Mouse (Mus musculus): Measurements from ENCODE around the gene Fdxr. TPM values are rescaled to one million over a fixed set of nuclear protein-coding genes. Genes with fewer than 3 reads are reported as not detected.

Fdxr gene
- polyA plus RNA-seq, 1 experiment from 2014 or later = 17.8 TPM

GRCm38 (mm10) chr11:115247945-115248344, 28.9 kb downstream of the Fdxr start:
- Histone ChIP-seq H3K4me3 (no peak overlapping the region), H3K27ac (no peak overlapping the region), H3K9me3 (replicated peaks) (no peaks in the 10 kb centered on the region), H3K4me1 (peaks cover 40% of the 10 kb centered on the region), H3K27me3 (replicated peaks) (peaks cover 68% of the 10 kb centered on the region), H3K4me2 (no peak overlapping the region), H3K36me3 (peaks cover 22% of the 10 kb centered on the region), H3K9ac (no peak overlapping the region)
- ATAC-seq = no peak
- 48% methylated on average over 6 of the region's 6 CpGs for WGBS (ENCODE audit: insufficient replicate concordance)

DNA sequence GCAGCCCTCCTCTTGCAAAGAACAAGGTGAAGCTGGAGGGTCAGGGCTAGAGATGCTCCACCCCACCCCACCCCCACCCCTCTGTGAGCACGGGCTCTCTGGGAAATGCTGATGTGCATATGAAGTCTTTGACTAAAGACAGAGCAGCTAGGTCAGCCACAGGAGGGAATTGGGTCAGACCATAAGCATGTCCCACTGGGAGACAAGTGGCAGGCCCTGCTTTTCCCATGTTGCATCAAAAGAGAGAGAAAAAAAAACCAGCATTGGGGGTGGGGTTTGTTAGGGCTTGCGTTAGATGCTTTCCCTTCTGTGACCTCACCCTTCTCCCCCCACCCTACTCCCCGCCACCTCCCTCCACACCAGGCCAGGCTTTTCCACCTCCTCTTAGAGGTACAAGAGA, 29.6 kb downstream of the Fdxr start:
- no peak overlapping the region for H3K27ac ChIP-seq
- no peak for ATAC-seq
- H3K9ac ChIP-seq = no peak overlapping the region
- no peaks in the 10 kb centered on the region for H3K9me3 ChIP-seq (replicated peaks)
- H3K4me1 ChIP-seq = peaks cover 40% of the 10 kb centered on the region
- peaks cover 61% of the 10 kb centered on the region for H3K27me3 ChIP-seq (replicated peaks)
- peaks cover 22% of the 10 kb centered on the region for H3K36me3 ChIP-seq
- H3K4me3 ChIP-seq = no peak overlapping the region
- WGBS (ENCODE audit: insufficient replicate concordance) = 25% methylated on average over 3 of the region's 3 CpGs
- no peak overlapping the region for H3K4me2 ChIP-seq

GRCm38 (mm10) chr11:115246386-115246785, 30.5 kb downstream of the Fdxr start:
- Histone ChIP-seq H3K4me2 (no peak overlapping the region), H3K27ac (no peak overlapping the region), H3K4me3 (no peak overlapping the region), H3K27me3 (replicated peaks) (peaks cover 53% of the 10 kb centered on the region), H3K36me3 (peaks cover 22% of the 10 kb centered on the region), H3K9ac (no peak overlapping the region), H3K4me1 (peaks cover 40% of the 10 kb centered on the region), H3K9me3 (replicated peaks) (no peaks in the 10 kb centered on the region)
- no peak for ATAC-seq
- WGBS (ENCODE audit: insufficient replicate concordance) = 80% methylated on average over 8 of the region's 8 CpGs

GRCm38 (mm10) chr11:115244840-115245239, 32.0 kb downstream of the Fdxr start:
- H3K4me1 ChIP-seq = peaks cover 32% of the 10 kb centered on the region
- H3K9ac ChIP-seq = no peak overlapping the region
- no peaks in the 10 kb centered on the region for H3K9me3 ChIP-seq (replicated peaks)
- WGBS (ENCODE audit: insufficient replicate concordance) = 71% methylated on average over 8 of the region's 8 CpGs
- no peak overlapping the region for H3K4me3 ChIP-seq
- peaks cover 37% of the 10 kb centered on the region for H3K27me3 ChIP-seq (replicated peaks)
- peak overlapping the region; percentile 52 for H3K27ac ChIP-seq
- H3K36me3 ChIP-seq = peaks cover 22% of the 10 kb centered on the region
- H3K4me2 ChIP-seq = no peak overlapping the region
- peak; percentile 67 for ATAC-seq

DNA sequence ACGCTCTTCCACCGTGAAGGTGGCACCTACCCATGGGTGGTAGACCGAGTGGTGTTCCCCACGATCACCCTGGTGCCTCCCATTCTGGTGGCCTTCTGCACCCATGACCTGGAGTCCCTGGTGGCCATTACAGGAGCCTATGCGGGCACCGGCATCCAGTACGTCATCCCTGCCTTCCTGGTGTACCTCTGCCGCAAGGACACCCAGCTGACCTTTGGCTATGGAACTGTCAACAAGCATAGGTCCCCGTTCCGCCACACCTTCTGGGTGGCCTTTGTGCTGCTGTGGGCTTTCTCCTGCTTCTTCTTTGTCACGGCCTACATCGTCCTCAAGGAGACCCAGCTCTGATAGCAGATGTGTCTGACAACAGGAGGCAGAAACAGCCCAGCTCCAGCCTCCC, 33.1 kb downstream of the Fdxr start:
- Histone ChIP-seq H3K27ac (peak overlapping the region; percentile 52; the same call in 1 of the 2 replicates), H3K9me3 (replicated peaks) (no peaks in the 10 kb centered on the region), H3K36me3 (peaks cover 22% of the 10 kb centered on the region), H3K4me2 (no peak overlapping the region), H3K9ac (no peak overlapping the region), H3K27me3 (replicated peaks) (peaks cover 27% of the 10 kb centered on the region), H3K4me1 (peaks cover 30% of the 10 kb centered on the region), H3K4me3 (no peak overlapping the region)
- ATAC-seq = peak; percentile 25; the same call in 1 of the 2 replicates
- WGBS (ENCODE audit: insufficient replicate concordance) = 73% methylated on average over 12 of the region's 12 CpGs

DNA sequence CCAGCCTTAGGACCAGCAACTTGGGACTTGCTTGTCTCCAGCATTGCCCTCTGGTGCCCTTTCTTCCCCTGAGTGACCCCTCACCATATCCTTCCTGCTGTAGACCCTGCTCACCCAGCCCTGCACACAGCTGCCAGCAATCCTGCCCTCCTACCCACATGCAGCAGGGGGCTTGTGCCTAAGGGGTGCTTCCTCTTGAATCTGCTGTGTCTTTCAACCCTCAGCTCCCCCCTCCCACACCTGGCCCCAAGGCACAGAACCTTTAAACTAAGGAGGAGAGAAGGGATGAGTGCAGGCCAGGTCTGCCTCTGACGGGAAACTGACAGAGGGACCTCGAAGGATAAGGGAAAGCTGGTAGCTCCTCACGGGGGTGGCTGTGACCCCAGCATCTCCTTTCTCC, 34.1 kb downstream of the Fdxr start:
- peaks cover 22% of the 10 kb centered on the region for H3K36me3 ChIP-seq
- no peaks in the 10 kb centered on the region for H3K9me3 ChIP-seq (replicated peaks)
- no peak overlapping the region for H3K4me2 ChIP-seq
- no peak overlapping the region for H3K4me3 ChIP-seq
- peaks cover 28% of the 10 kb centered on the region for H3K4me1 ChIP-seq
- no peak overlapping the region for H3K27ac ChIP-seq
- H3K9ac ChIP-seq = no peak overlapping the region
- no peak for ATAC-seq
- H3K27me3 ChIP-seq (replicated peaks) = peaks cover 16% of the 10 kb centered on the region
- 63% methylated on average over 3 of the region's 3 CpGs for WGBS (ENCODE audit: insufficient replicate concordance)

- 72% methylated on average over 11 of the region's 11 CpGs for WGBS (ENCODE audit: insufficient replicate concordance)
- ATAC-seq = no peak
- H3K36me3 ChIP-seq = peaks cover 22% of the 10 kb centered on the region
- no peak overlapping the region for H3K27ac ChIP-seq
- no peak overlapping the region for H3K4me2 ChIP-seq
- no peaks in the 10 kb centered on the region for H3K9me3 ChIP-seq (replicated peaks)
- no peak overlapping the region for H3K4me3 ChIP-seq
- H3K27me3 ChIP-seq (replicated peaks) = peaks cover 3% of the 10 kb centered on the region
- no peak overlapping the region for H3K9ac ChIP-seq
- peaks cover 20% of the 10 kb centered on the region for H3K4me1 ChIP-seq
Observed at GRCm38 (mm10) chr11:115241402-115241801, 35.4 kb downstream of the Fdxr start.

DNA sequence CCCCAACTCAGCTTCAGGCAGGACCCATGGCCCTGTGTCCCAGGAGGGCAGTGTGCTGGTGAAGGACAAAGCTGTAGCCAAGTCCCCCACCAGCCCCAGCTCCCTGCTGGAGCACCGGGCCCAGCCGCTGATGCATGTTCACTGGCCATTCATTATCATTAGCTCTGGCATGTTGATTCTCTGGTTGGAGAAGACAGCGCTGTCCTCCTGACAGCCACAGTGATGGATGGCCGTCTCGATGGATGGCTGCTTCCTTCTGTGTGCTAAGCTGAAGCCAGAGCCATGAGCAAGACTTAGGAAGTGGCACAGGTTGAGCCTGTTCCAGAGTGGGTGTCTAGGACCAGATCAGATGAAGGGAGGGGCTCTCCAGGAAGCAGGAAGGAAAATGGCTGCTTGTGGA, 40.3 kb downstream of the Fdxr start:
- Histone ChIP-seq H3K4me1 (peaks cover 24% of the 10 kb centered on the region), H3K4me2 (no peak overlapping the region), H3K4me3 (no peak overlapping the region), H3K27ac (no peak overlapping the region), H3K36me3 (no peaks in the 10 kb centered on the region; the same call in 1 of the 2 replicates), H3K9me3 (replicated peaks) (no peaks in the 10 kb centered on the region), H3K9ac (no peak overlapping the region), H3K27me3 (replicated peaks) (no peaks in the 10 kb centered on the region)
- ATAC-seq = no peak
- WGBS (ENCODE audit: insufficient replicate concordance) = 43% methylated on average over 5 of the region's 5 CpGs

DNA sequence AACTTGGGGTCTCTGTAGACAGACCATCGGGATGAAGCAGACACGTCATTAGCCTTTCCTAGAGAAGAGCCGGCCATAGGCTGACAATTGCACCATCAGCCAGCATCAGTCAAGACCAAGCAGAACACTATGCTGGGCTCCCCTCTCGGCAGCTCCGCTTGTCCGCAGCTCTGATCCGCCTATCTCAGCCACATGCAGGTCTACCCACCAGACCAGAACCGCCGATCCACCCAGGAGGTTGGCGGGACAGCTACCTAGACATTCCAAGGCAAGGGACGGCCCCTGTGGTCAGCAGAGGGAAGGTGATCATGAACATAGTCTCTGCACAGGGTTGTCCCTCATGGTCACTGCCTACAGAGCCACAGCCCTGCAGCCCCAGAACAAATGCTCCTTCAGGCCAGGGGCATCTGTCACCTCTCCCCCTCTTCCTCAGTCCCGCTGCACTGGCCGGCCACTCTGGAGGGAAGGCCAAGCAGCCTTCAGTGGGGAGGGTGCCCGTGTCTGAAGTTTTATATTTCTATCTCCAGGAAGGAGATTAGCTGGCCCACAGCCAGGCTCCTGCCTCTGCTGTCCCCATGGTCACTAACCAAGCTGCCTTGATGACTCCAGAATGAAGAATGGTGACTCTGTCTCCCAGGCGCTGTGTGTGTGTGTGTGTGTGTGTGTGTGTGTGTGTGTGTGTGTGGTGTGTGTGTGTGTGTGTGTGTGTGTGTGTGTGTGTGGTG, 42.4 kb downstream of the Fdxr start:
- Histone ChIP-seq H3K4me2 (no peak overlapping the region), H3K27me3 (replicated peaks) (no peaks in the 10 kb centered on the region), H3K9me3 (replicated peaks) (no peaks in the 10 kb centered on the region), H3K27ac (no peak overlapping the region), H3K4me1 (peaks cover 38% of the 10 kb centered on the region), H3K4me3 (no peak overlapping the region), H3K36me3 (no peaks in the 10 kb centered on the region; the same call in 1 of the 2 replicates), H3K9ac (no peak overlapping the region)
- 77% methylated on average over 15 of the region's 15 CpGs for WGBS (ENCODE audit: insufficient replicate concordance)
- ATAC-seq = no peak

DNA sequence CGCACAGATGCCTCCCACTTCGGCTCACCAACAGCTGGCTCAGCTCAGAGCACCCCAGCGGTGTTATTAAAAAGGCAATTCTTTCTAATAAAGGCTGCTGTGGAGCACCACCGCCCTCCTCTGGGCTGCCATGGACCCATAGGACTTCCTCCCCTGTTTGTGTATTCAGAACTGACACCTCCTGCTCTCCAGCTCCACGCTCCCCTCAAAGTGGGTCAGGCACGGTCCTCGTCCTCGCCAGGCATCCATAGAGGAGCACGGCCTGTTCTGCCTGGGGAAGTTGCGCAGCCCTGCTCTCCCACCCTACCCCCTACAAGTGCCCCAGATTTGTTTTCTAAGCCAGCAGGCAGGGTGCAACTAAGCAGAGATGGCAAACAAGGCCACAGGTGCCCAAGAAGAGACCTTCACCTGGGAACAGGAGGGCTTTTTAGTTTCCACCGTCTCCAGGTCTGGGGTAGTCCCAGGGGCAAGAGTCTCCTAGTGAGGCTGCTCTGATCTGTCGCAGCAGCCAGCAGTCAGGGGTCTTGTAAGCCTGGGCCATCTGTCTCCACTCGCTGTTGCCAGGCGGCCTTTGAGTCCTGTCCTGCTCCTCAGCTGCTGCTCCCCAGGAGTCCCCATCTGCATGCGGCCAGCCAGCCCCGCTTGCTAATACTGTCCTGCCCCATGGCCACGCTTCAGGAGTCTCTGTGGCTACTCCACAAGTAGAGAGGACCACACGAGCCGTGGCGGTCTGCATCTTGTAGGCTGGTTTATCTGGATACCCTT, 43.1 kb downstream of the Fdxr start:
- Histone ChIP-seq H3K9ac (no peak overlapping the region), H3K27me3 (replicated peaks) (no peaks in the 10 kb centered on the region), H3K4me1 (peaks cover 45% of the 10 kb centered on the region)

DNA sequence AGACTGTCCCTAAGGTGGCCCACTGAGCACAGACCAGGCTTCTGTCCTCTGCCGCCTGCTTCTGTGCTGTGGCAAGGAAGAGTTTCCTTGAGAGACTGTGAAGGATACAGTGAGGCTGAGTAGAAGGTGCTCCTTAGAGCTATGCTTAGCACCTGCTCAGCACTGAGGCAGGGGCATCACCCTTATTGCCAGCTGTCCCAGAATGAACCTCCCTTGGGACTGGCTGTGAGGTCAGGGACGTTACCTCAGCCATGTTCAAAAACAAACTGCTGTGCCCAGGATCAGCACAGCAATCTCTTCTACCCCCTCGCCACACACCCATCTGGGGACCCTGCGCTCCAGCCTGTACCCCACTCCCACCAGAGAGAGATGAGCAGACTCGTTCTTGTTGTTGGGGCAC, 44.0 kb downstream of the Fdxr start:
- Histone ChIP-seq H3K27me3 (replicated peaks) (no peaks in the 10 kb centered on the region), H3K36me3 (no peaks in the 10 kb centered on the region), H3K4me2 (no peak overlapping the region), H3K9me3 (replicated peaks) (no peaks in the 10 kb centered on the region), H3K4me1 (peaks cover 52% of the 10 kb centered on the region), H3K27ac (no peak overlapping the region), H3K4me3 (no peak overlapping the region), H3K9ac (no peak overlapping the region)
- no peak for ATAC-seq
- 80% methylated on average over 5 of the region's 5 CpGs for WGBS (ENCODE audit: insufficient replicate concordance)

More for the DNA sequence above, 43.1 kb downstream of the Fdxr start:
- 80% methylated on average over 20 of the region's 20 CpGs for WGBS (ENCODE audit: insufficient replicate concordance)
- Histone ChIP-seq H3K27ac (no peak overlapping the region), H3K9me3 (replicated peaks) (no peaks in the 10 kb centered on the region), H3K4me3 (no peak overlapping the region), H3K36me3 (no peaks in the 10 kb centered on the region), H3K4me2 (no peak overlapping the region)
- ATAC-seq = no peak

- H3K36me3 ChIP-seq = no peaks in the 10 kb centered on the region
- H3K4me2 ChIP-seq = no peak overlapping the region
- ATAC-seq = no peak
- no peaks in the 10 kb centered on the region for H3K9me3 ChIP-seq (replicated peaks)
- H3K27ac ChIP-seq = no peak overlapping the region
- H3K9ac ChIP-seq = no peak overlapping the region
- H3K4me1 ChIP-seq = peaks cover 62% of the 10 kb centered on the region
- H3K4me3 ChIP-seq = no peak overlapping the region
- 64% methylated on average over 9 of the region's 9 CpGs for WGBS (ENCODE audit: insufficient replicate concordance)
- H3K27me3 ChIP-seq (replicated peaks) = no peaks in the 10 kb centered on the region
Observed at GRCm38 (mm10) chr11:115231924-115232323, 44.9 kb downstream of the Fdxr start.
